Mouse (Mus musculus) ES-E14 (cell line): ENCODE data around the gene 1700029P11Rik.

ENCODE experiments used
- CHD2 ChIP-seq: IDR thresholded peaks from 2 replicates; pipeline ENCODE4 v1.6.1; 2014; ENCODE audit warnings: mild to moderate bottlenecking, low read depth, low read length, inconsistent platforms
- HCFC1 ChIP-seq: IDR thresholded peaks from 2 replicates; pipeline ENCODE4 v1.6.1; 2012; ENCODE audit warnings: low read length, inconsistent platforms, borderline replicate concordance; ENCODE audit not compliant: insufficient read depth
- MAFK ChIP-seq: IDR thresholded peaks from 2 replicates; pipeline ENCODE4 v1.6.1; 2014; ENCODE audit warnings: mild to moderate bottlenecking, low read depth, low read length, inconsistent platforms; ENCODE audit not compliant: insufficient read depth
- ZC3H11A ChIP-seq: IDR thresholded peaks from 2 replicates; pipeline ENCODE4 v1.6.1; 2012; ENCODE audit warnings: low read depth, mild to moderate bottlenecking, inconsistent platforms, low read length, borderline replicate concordance
- ZNF384 ChIP-seq: IDR thresholded peaks from 2 replicates; pipeline ENCODE4 v1.6.1; 2012; ENCODE audit warnings: low read depth, low read length, inconsistent platforms

DNA sequence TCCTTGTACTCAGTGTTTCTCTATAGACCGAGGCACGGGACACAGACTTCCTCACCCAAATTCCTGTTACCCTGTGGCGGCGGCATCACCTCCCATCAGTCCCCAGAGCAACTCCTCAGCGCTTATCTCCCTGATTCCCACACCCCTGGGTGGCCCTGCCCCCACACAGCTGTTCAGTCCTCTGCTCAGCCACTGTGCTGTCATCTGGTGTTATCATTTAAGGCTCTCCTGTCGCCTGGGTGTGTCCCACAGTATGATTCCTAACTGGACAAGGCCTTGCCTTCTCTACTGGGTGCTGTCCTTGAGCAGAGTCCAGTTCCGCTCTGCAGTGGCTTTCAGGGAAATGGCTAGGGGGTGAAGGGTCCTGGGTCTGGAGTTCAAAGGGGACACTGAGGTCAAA lies 10.2 kb downstream of the 1700029P11Rik start:
- no peak for TF ChIP-seq ZC3H11A
- no peak for TF ChIP-seq MAFK
- TF ChIP-seq HCFC1, result no peak
- TF ChIP-seq ZNF384, result no peak
- no peak for TF ChIP-seq CHD2
